Mouse (Mus musculus) small intestine, adult 2 months (tissue): ENCODE results near the gene Ms4a6b. TPM values are rescaled to one million over a fixed set of nuclear protein-coding genes. Genes with fewer than 3 reads are reported as not detected.
A peak's percentile ranks its signal among the peaks of the same experiment; 100 is the strongest.
"Not testable (repeated sequence)": the region's sequence is repeated elsewhere in the genome, so short reads cannot be mapped to it uniquely, and the experiment has no call there.

Source experiments
- H3K27ac ChIP-seq: fragments of 200-500 bp; 2 replicates; pipeline ENCODE4 v1.5.1; 2012; ENCODE audit warnings: low read depth, low read length, control low read depth, inconsistent platforms; ENCODE audit not compliant: insufficient read depth
- H3K27me3 ChIP-seq: fragments of 200-500 bp; 2 replicates; pipeline ENCODE4 v1.6.1; 2012; ENCODE audit warnings: mild to moderate bottlenecking, moderate library complexity, low read length, inconsistent platforms; ENCODE audit not compliant: control insufficient read depth, insufficient read depth
- H3K36me3 ChIP-seq: fragments of 200-500 bp; 2 replicates; pipeline ENCODE4 v1.6.1; 2012; ENCODE audit warnings: mild to moderate bottlenecking, low read length, control low read depth, inconsistent platforms; ENCODE audit not compliant: control insufficient read depth, insufficient read depth
- H3K4me1 ChIP-seq: fragments of 200-500 bp; 2 replicates; pipeline ENCODE4 v1.6.1; 2012; ENCODE audit warnings: low read length, inconsistent platforms, mixed read lengths; ENCODE audit not compliant: control insufficient read depth, insufficient read depth, insufficient read length
- H3K4me3 ChIP-seq: fragments of 200-500 bp; 2 replicates; pipeline ENCODE4 v1.5.1; 2012; ENCODE audit warnings: low read depth, mild to moderate bottlenecking, control low read depth, inconsistent platforms, low read length, moderate library complexity
- CTCF ChIP-seq: fragments of 200-500 bp; IDR thresholded peaks from 2 replicates; pipeline ENCODE4 v1.5.1; 2012; ENCODE audit warnings: low read depth, mild to moderate bottlenecking, control low read depth, inconsistent platforms, low read length, moderate library complexity, mixed read lengths; ENCODE audit not compliant: insufficient replicate concordance, insufficient read length; ENCODE audit errors: extremely low read depth
- POLR2A ChIP-seq: fragments of 200-500 bp; IDR thresholded peaks from 2 replicates; pipeline ENCODE4 v1.6.1; 2012; ENCODE audit warnings: low read depth, mild to moderate bottlenecking, control low read depth, inconsistent platforms, low read length, moderate library complexity
- WGBS: fragments of 180-500 bp; shearing (Covaris S2); methylation state at CpG from one replicate; pipeline ENCODE4 v1.1.7; 2018; 5-methylcytosine and 5-hydroxymethylcytosine counted together
- polyA plus RNA-seq: library from polyadenylated mRNA; depleted of rRNA; stranded (reverse); fragments of >200 nt; gene quantifications from 2 replicates; pipeline ENCODE4 v1.2.3, GENCODE M21; 2012

Ms4a6b gene
- polyA plus RNA-seq, 1 experiment = 1.2 TPM

- TF ChIP-seq CTCF = no peak
- Histone ChIP-seq H3K27me3 (no peaks in the 10 kb centered on the region), H3K4me3 (no peak within 1 kb of the TSS), H3K27ac (peak within 1 kb of the TSS; percentile 73), H3K36me3 (no peaks in the 10 kb centered on the region), H3K4me1 (no peaks in the 10 kb centered on the region)
- WGBS = 58% methylated on average over 2 of the region's 2 CpGs
These were observed 30.6 kb upstream of the Ms4a6b start, which contains the start of gene Gm8369 for GRCm38 (mm10) chr19:11485746-11486145. Gene Gm8369, plus strand, starts transcription at chr19:11485938.

- H3K27ac ChIP-seq = no peak overlapping the region; the same call in 1 of the 2 replicates
- no peak overlapping the region for H3K4me3 ChIP-seq
- H3K4me1 ChIP-seq = no peaks in the 10 kb centered on the region
- no peaks in the 10 kb centered on the region for H3K27me3 ChIP-seq
- no peaks in the 10 kb centered on the region for H3K36me3 ChIP-seq
- 90% methylated on average over 1 of the region's 1 CpGs for WGBS
- TF ChIP-seq POLR2A (no peak), CTCF (no peak)
These were observed 29.7 kb upstream of the Ms4a6b start for GRCm38 (mm10) chr19:11486599-11486998.

GRCm38 (mm10) chr19:11491406-11492189 is 24.7 kb upstream of the Ms4a6b start:
- 62% methylated on average over 4 of the region's 4 CpGs for WGBS
- H3K27me3 ChIP-seq = no peaks in the 10 kb centered on the region
- TF ChIP-seq CTCF (no peak), POLR2A (no peak)
- H3K27ac ChIP-seq = peak overlapping the region; percentile 16; the same call in 1 of the 2 replicates
- no peaks in the 10 kb centered on the region for H3K36me3 ChIP-seq
- H3K4me3 ChIP-seq = no peak overlapping the region
- H3K4me1 ChIP-seq = no peaks in the 10 kb centered on the region

- H3K4me3 ChIP-seq = no peak overlapping the region
- no peak for TF ChIP-seq CTCF
- no peak for TF ChIP-seq POLR2A
- H3K36me3 ChIP-seq = no peaks in the 10 kb centered on the region
- H3K4me1 ChIP-seq = no peaks in the 10 kb centered on the region
- H3K27me3 ChIP-seq = no peaks in the 10 kb centered on the region
- 91% methylated on average over 1 of the region's 1 CpGs for WGBS
- peak overlapping the region; percentile 27; the same call in 1 of the 2 replicates for H3K27ac ChIP-seq
These were observed 23.6 kb upstream of the Ms4a6b start for GRCm38 (mm10) chr19:11492671-11493070.

GRCm38 (mm10) chr19:11494519-11494918 is 21.8 kb upstream of the Ms4a6b start:
- no peak overlapping the region for H3K4me3 ChIP-seq
- TF ChIP-seq POLR2A (no peak), CTCF (no peak)
- H3K36me3 ChIP-seq = no peaks in the 10 kb centered on the region
- no peaks in the 10 kb centered on the region for H3K4me1 ChIP-seq
- no peaks in the 10 kb centered on the region for H3K27me3 ChIP-seq
- H3K27ac ChIP-seq = no peak overlapping the region
- 74% methylated on average over 3 of the region's 3 CpGs for WGBS

GRCm38 (mm10) chr19:11496361-11496760 is 20.0 kb upstream of the Ms4a6b start:
- no peak for TF ChIP-seq CTCF
- TF ChIP-seq POLR2A = no peak
- Histone ChIP-seq H3K27ac (no peak overlapping the region), H3K4me3 (no peak overlapping the region), H3K36me3 (no peaks in the 10 kb centered on the region), H3K27me3 (no peaks in the 10 kb centered on the region), H3K4me1 (no peaks in the 10 kb centered on the region)
- WGBS = 62% methylated on average over 6 of the region's 6 CpGs

- H3K27ac ChIP-seq, H3K4me1 ChIP-seq, H3K4me3 ChIP-seq, H3K36me3 ChIP-seq, H3K27me3 ChIP-seq: not testable (repeated sequence)
- WGBS = 72% methylated on average over 1 of the region's 1 CpGs
These were observed 19.0 kb upstream of the Ms4a6b start for GRCm38 (mm10) chr19:11497300-11497699.
